Mouse (Mus musculus): ENCODE measurements at regions not wholly inside any gene's neighbourhood (a gene's known extent, or its start where the extent isn't known, plus 50 kb on each side); places are given as distances from the start of the nearest gene placed in this dataset.

- 74% methylated on average over 1 of the region's 1 CpGs for WGBS
- no peaks in the 10 kb centered on the region for H3K4me1 ChIP-seq
- H3K27me3 ChIP-seq = no peaks in the 10 kb centered on the region
- no peak for ATAC-seq (ENCODE audit: low FRiP score, low read depth)
- H3K4me2 ChIP-seq (replicated peaks) = no peak overlapping the region
- H3K4me3 ChIP-seq = no peak overlapping the region
- H3K9ac ChIP-seq (replicated peaks) = no peak overlapping the region
- no peak overlapping the region for H3K27ac ChIP-seq (replicated peaks)
- no peaks in the 10 kb centered on the region for H3K9me3 ChIP-seq
- no peaks in the 10 kb centered on the region for H3K36me3 ChIP-seq
Observed at GRCm38 (mm10) chr5:17080405-17080804, 288.8 kb downstream of the Gm28710 start.

GRCm38 (mm10) chr5:17111556-17111955 lies 261.4 kb upstream of the Speer4f2 start:
- Histone ChIP-seq H3K4me2 (replicated peaks) (no peak overlapping the region), H3K9me3 (no peaks in the 10 kb centered on the region), H3K36me3 (no peaks in the 10 kb centered on the region), H3K9ac (replicated peaks) (no peak overlapping the region), H3K27ac (replicated peaks) (no peak overlapping the region), H3K27me3 (no peaks in the 10 kb centered on the region), H3K4me1 (no peaks in the 10 kb centered on the region), H3K4me3 (no peak overlapping the region)
- ATAC-seq (ENCODE audit: low FRiP score, low read depth) = no peak
- 91% methylated on average over 1 of the region's 1 CpGs for WGBS

- no peak overlapping the region for H3K27ac ChIP-seq (replicated peaks)
- 50% methylated on average over 2 of the region's 2 CpGs for WGBS
- no peak for ATAC-seq (ENCODE audit: low FRiP score, low read depth)
- no peak overlapping the region for H3K4me3 ChIP-seq
- H3K4me1 ChIP-seq = no peaks in the 10 kb centered on the region
- H3K36me3 ChIP-seq = no peaks in the 10 kb centered on the region
- H3K9ac ChIP-seq (replicated peaks) = no peak overlapping the region
- H3K9me3 ChIP-seq = no peaks in the 10 kb centered on the region
- H3K27me3 ChIP-seq = no peaks in the 10 kb centered on the region
- no peak overlapping the region for H3K4me2 ChIP-seq (replicated peaks)
Observed at GRCm38 (mm10) chr5:17112026-17112425, 261.0 kb upstream of the Speer4f2 start.

- Histone ChIP-seq H3K9me3 (no peaks in the 10 kb centered on the region), H3K4me1 (no peaks in the 10 kb centered on the region), H3K4me3 (no peak overlapping the region), H3K36me3 (no peaks in the 10 kb centered on the region), H3K4me2 (replicated peaks) (no peak overlapping the region), H3K9ac (replicated peaks) (no peak overlapping the region), H3K27ac (replicated peaks) (no peak overlapping the region), H3K27me3 (no peaks in the 10 kb centered on the region)
- 82% methylated on average over 3 of the region's 3 CpGs for WGBS
- ATAC-seq (ENCODE audit: low FRiP score, low read depth) = no peak
Observed at GRCm38 (mm10) chr5:17115035-17115434, 257.9 kb upstream of the Speer4f2 start.

- Histone ChIP-seq H3K27ac (replicated peaks) (no peak overlapping the region), H3K27me3 (no peaks in the 10 kb centered on the region), H3K4me1 (no peaks in the 10 kb centered on the region), H3K9me3 (no peaks in the 10 kb centered on the region), H3K9ac (replicated peaks) (no peak overlapping the region), H3K4me2 (replicated peaks) (no peak overlapping the region), H3K36me3 (no peaks in the 10 kb centered on the region), H3K4me3 (no peak overlapping the region)
- no peak for ATAC-seq (ENCODE audit: low FRiP score, low read depth)
- WGBS = 78% methylated on average over 3 of the region's 3 CpGs
Observed at GRCm38 (mm10) chr5:17116072-17116471, 256.9 kb upstream of the Speer4f2 start.

- H3K9me3 ChIP-seq = no peaks in the 10 kb centered on the region
- 90% methylated on average over 2 of the region's 2 CpGs for WGBS
- no peak overlapping the region for H3K27ac ChIP-seq (replicated peaks)
- no peak for ATAC-seq (ENCODE audit: low FRiP score, low read depth)
- no peaks in the 10 kb centered on the region for H3K4me1 ChIP-seq
- no peaks in the 10 kb centered on the region for H3K27me3 ChIP-seq
- no peak overlapping the region for H3K4me3 ChIP-seq
- no peak overlapping the region for H3K9ac ChIP-seq (replicated peaks)
- no peak overlapping the region for H3K4me2 ChIP-seq (replicated peaks)
- H3K36me3 ChIP-seq = no peaks in the 10 kb centered on the region
Observed at GRCm38 (mm10) chr5:17125240-17125639, 247.7 kb upstream of the Speer4f2 start.

GRCm38 (mm10) chr5:17127501-17127900 lies 245.5 kb upstream of the Speer4f2 start:
- WGBS = 75% methylated on average over 4 of the region's 4 CpGs
- no peaks in the 10 kb centered on the region for H3K27me3 ChIP-seq

GRCm38 (mm10) chr5:17135489-17135888 lies 237.5 kb upstream of the Speer4f2 start:
- 71% methylated on average over 5 of the region's 5 CpGs for WGBS
- H3K4me1 ChIP-seq = no peaks in the 10 kb centered on the region
- no peak overlapping the region for H3K4me2 ChIP-seq (replicated peaks)

More at GRCm38 (mm10) chr5:17127501-17127900, 245.5 kb upstream of the Speer4f2 start:
- ATAC-seq (ENCODE audit: low FRiP score, low read depth) = no peak
- Histone ChIP-seq H3K4me2 (replicated peaks) (no peak overlapping the region), H3K4me3 (no peak overlapping the region), H3K27ac (replicated peaks) (no peak overlapping the region), H3K9me3 (no peaks in the 10 kb centered on the region), H3K36me3 (no peaks in the 10 kb centered on the region), H3K4me1 (no peaks in the 10 kb centered on the region), H3K9ac (replicated peaks) (no peak overlapping the region)

GRCm38 (mm10) chr5:17141555-17141954 lies 231.4 kb upstream of the Speer4f2 start:
- H3K9ac ChIP-seq (replicated peaks) = no peak overlapping the region
- no peaks in the 10 kb centered on the region for H3K4me1 ChIP-seq
- H3K4me2 ChIP-seq (replicated peaks) = no peak overlapping the region
- no peak overlapping the region for H3K4me3 ChIP-seq
- no peak overlapping the region for H3K27ac ChIP-seq (replicated peaks)
- no peak for ATAC-seq (ENCODE audit: low FRiP score, low read depth)
- no peaks in the 10 kb centered on the region for H3K9me3 ChIP-seq
- no peaks in the 10 kb centered on the region for H3K27me3 ChIP-seq
- H3K36me3 ChIP-seq = no peaks in the 10 kb centered on the region

More at GRCm38 (mm10) chr5:17135489-17135888, 237.5 kb upstream of the Speer4f2 start:
- Histone ChIP-seq H3K9ac (replicated peaks) (no peak overlapping the region), H3K36me3 (no peaks in the 10 kb centered on the region), H3K4me3 (no peak overlapping the region), H3K9me3 (no peaks in the 10 kb centered on the region), H3K27me3 (no peaks in the 10 kb centered on the region), H3K27ac (replicated peaks) (no peak overlapping the region)
- no peak for ATAC-seq (ENCODE audit: low FRiP score, low read depth)

GRCm38 (mm10) chr5:17174562-17174961 lies 198.4 kb upstream of the Speer4f2 start:
- H3K9ac ChIP-seq (replicated peaks) = no peak overlapping the region
- no peaks in the 10 kb centered on the region for H3K27me3 ChIP-seq
- no peaks in the 10 kb centered on the region for H3K36me3 ChIP-seq
- no peaks in the 10 kb centered on the region for H3K4me1 ChIP-seq
- H3K27ac ChIP-seq (replicated peaks) = no peak overlapping the region
- H3K9me3 ChIP-seq = no peaks in the 10 kb centered on the region
- 85% methylated on average over 2 of the region's 2 CpGs for WGBS
- ATAC-seq (ENCODE audit: low FRiP score, low read depth) = no peak
- no peak overlapping the region for H3K4me2 ChIP-seq (replicated peaks)
- H3K4me3 ChIP-seq = no peak overlapping the region

GRCm38 (mm10) chr5:17176771-17177170 lies 196.2 kb upstream of the Speer4f2 start:
- ATAC-seq (ENCODE audit: low FRiP score, low read depth) = no peak
- 89% methylated on average over 9 of the region's 9 CpGs for WGBS
- no peaks in the 10 kb centered on the region for H3K36me3 ChIP-seq
- no peaks in the 10 kb centered on the region for H3K27me3 ChIP-seq
- H3K27ac ChIP-seq (replicated peaks) = no peak overlapping the region
- no peaks in the 10 kb centered on the region for H3K4me1 ChIP-seq
- H3K4me2 ChIP-seq (replicated peaks) = no peak overlapping the region
- H3K9ac ChIP-seq (replicated peaks) = no peak overlapping the region
- H3K9me3 ChIP-seq = no peaks in the 10 kb centered on the region
- H3K4me3 ChIP-seq = no peak overlapping the region

GRCm38 (mm10) chr5:17208554-17209283 lies 164.3 kb upstream of the Speer4f2 start:
- Histone ChIP-seq H3K4me2 (replicated peaks) (no peak overlapping the region), H3K9ac (replicated peaks) (no peak overlapping the region), H3K9me3 (no peaks in the 10 kb centered on the region), H3K4me1 (no peaks in the 10 kb centered on the region), H3K27ac (replicated peaks) (no peak overlapping the region), H3K27me3 (no peaks in the 10 kb centered on the region), H3K4me3 (no peak overlapping the region), H3K36me3 (no peaks in the 10 kb centered on the region)
- ATAC-seq (ENCODE audit: low FRiP score, low read depth) = no peak
- WGBS = 80% methylated on average over 4 of the region's 4 CpGs

GRCm38 (mm10) chr5:17210723-17211245 lies 162.2 kb upstream of the Speer4f2 start:
- WGBS = 82% methylated on average over 6 of the region's 6 CpGs

More at GRCm38 (mm10) chr5:17210723-17211245, 162.2 kb upstream of the Speer4f2 start:
- no peak overlapping the region for H3K4me3 ChIP-seq
- H3K27me3 ChIP-seq = no peaks in the 10 kb centered on the region
- ATAC-seq (ENCODE audit: low FRiP score, low read depth) = no peak
- H3K4me1 ChIP-seq = no peaks in the 10 kb centered on the region
- H3K9me3 ChIP-seq = no peaks in the 10 kb centered on the region
- H3K27ac ChIP-seq (replicated peaks) = no peak overlapping the region
- no peaks in the 10 kb centered on the region for H3K36me3 ChIP-seq
- H3K4me2 ChIP-seq (replicated peaks) = no peak overlapping the region
- no peak overlapping the region for H3K9ac ChIP-seq (replicated peaks)

Measured in midbrain, embryonic 12.5 days (tissue).